Mouse (Mus musculus): ENCODE results near the gene Mlxip. TPM values are rescaled to one million over a fixed set of nuclear protein-coding genes. Genes with fewer than 3 reads are reported as not detected.

The Mlxip gene
- polyA plus RNA-seq, 1 experiment from 2014 or later, result 27.7 TPM

DNA sequence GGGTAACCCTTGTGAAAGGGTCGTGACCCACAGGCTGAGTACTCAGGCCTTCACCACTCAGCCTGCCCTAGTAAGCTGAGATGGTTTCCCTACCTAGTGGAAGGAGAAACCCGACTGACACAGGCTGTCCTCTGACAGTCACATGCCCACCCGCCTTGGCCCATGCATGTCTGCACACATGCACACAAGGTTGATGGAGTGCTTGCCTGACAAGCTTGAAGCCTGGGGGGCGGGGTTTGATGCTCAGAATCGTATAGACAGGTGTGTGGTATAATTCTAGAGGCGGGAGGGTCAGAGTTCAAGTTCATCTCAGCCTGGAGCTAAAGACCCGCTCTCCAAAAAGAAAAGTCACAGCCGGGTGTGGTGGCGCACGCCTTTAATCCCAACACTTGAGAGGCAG is 19.3 kb upstream of the Mlxip start:
- H3K4me2 ChIP-seq, result no peak overlapping the region
- no peak for TF ChIP-seq CTCF (IDR thresholded peaks at IDR 0.05; ENCODE audit: low read depth)
- H3K27me3 ChIP-seq (ENCODE audit: insufficient read depth, low read length), result no peaks in the 10 kb centered on the region
- peaks cover 5% of the 10 kb centered on the region; the same call in 1 of the 2 replicates for H3K4me1 ChIP-seq (ENCODE audit: insufficient read depth)
- H3K9ac ChIP-seq, result no peak overlapping the region
- DNase-seq, result no peak
- no peak for ATAC-seq (ENCODE audit: insufficient read depth)
- 87% methylated on average over 10 of the region's 10 CpGs for WGBS
- no peaks in the 10 kb centered on the region for H3K9me3 ChIP-seq (ENCODE audit: low read depth, low read length)
- peaks cover 39% of the 10 kb centered on the region for H3K36me3 ChIP-seq (ENCODE audit: insufficient read depth)
- no peak overlapping the region for H3K4me3 ChIP-seq (ENCODE audit: low read depth, low read length)
- no peak overlapping the region for H3K27ac ChIP-seq (ENCODE audit: low read depth)

DNA sequence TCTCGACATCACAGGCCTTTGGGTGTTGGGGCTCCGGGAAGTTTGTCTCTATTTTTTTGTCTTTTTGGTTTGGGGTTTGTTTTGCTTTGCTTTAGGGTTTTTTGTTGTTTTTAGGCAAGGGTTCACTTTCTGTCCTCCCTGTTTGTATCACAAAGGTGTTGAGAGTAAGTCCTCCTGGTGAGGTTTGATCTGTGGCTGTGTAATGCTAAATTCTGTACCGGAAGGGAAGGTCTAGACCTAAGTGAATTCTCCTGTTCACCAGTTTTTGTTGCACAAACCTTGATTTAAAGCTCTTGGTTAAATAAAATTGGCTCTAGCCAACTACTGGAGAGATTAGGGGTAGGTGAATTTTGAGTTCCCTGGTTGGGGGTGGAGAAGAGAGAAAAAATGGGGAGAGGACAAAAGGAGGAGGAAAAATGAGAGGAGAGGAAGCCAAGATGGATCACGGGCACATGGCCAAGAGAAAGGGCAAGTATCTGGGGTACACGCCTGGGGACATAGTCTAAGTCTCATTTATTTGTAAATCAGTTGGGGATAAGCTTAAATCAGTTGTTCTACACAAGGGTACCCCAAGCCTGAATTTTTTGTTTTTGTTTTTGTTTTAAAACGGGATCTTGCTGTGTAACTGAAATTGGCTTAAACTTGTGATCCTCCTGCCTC is 18.7 kb upstream of the Mlxip start:
- Histone ChIP-seq H3K27ac (ENCODE audit: low read depth) (peak overlapping the region; percentile 28; the same call in 1 of the 2 replicates), H3K4me1 (ENCODE audit: insufficient read depth) (peaks cover 5% of the 10 kb centered on the region; the same call in 1 of the 2 replicates), H3K27me3 (ENCODE audit: insufficient read depth, low read length) (no peaks in the 10 kb centered on the region), H3K4me2 (no peak overlapping the region; the same call in 1 of the 2 replicates), H3K9ac (no peak overlapping the region), H3K36me3 (ENCODE audit: insufficient read depth) (peaks cover 32% of the 10 kb centered on the region), H3K9me3 (ENCODE audit: low read depth, low read length) (no peaks in the 10 kb centered on the region), H3K4me3 (ENCODE audit: low read depth, low read length) (no peak overlapping the region)
- DNase-seq, result no peak
- no peak for TF ChIP-seq CTCF (IDR thresholded peaks at IDR 0.05; ENCODE audit: low read depth)
- no peak; the same call in 1 of the 2 replicates for ATAC-seq (ENCODE audit: insufficient read depth)
- 81% methylated on average over 6 of the region's 6 CpGs for WGBS

DNA sequence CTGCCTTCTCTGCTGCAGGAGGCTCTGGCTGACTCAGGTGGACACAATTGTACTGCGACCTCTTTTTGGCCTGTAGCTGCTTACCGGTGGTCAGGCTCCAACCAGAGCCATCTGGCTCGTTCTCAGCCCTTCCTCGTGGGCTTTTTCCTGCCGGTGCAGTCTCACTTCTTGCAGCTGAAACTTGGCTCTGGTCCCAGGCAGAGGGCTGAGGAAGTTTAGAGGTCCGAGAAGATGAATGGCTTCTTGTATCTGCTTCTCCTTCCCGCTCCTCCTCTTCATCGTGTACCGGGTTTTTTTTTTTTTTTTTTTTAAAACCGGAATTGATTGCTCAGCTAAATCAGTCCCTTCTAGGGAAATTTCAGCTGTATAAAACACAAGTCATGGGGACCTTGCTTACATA is 18.0 kb upstream of the Mlxip start:
- Histone ChIP-seq H3K4me3 (ENCODE audit: low read depth, low read length) (no peak overlapping the region), H3K9me3 (ENCODE audit: low read depth, low read length) (no peaks in the 10 kb centered on the region), H3K4me1 (ENCODE audit: insufficient read depth) (peaks cover 5% of the 10 kb centered on the region; the same call in 1 of the 2 replicates), H3K27ac (ENCODE audit: low read depth) (peak overlapping the region; percentile 28; the same call in 1 of the 2 replicates), H3K27me3 (ENCODE audit: insufficient read depth, low read length) (0 out of 2 replicates have a peak, but pooled peaks cover 2% of the 10 kb centered on the region), H3K36me3 (ENCODE audit: insufficient read depth) (peaks cover 26% of the 10 kb centered on the region), H3K4me2 (peak overlapping the region; percentile 19), H3K9ac (no peak overlapping the region)
- TF ChIP-seq CTCF (IDR thresholded peaks at IDR 0.05; ENCODE audit: low read depth), result no peak
- WGBS, result 19% methylated on average over 10 of the region's 10 CpGs
- peak; percentile 92 for DNase-seq
- peak; percentile 64 for ATAC-seq (ENCODE audit: insufficient read depth)

DNA sequence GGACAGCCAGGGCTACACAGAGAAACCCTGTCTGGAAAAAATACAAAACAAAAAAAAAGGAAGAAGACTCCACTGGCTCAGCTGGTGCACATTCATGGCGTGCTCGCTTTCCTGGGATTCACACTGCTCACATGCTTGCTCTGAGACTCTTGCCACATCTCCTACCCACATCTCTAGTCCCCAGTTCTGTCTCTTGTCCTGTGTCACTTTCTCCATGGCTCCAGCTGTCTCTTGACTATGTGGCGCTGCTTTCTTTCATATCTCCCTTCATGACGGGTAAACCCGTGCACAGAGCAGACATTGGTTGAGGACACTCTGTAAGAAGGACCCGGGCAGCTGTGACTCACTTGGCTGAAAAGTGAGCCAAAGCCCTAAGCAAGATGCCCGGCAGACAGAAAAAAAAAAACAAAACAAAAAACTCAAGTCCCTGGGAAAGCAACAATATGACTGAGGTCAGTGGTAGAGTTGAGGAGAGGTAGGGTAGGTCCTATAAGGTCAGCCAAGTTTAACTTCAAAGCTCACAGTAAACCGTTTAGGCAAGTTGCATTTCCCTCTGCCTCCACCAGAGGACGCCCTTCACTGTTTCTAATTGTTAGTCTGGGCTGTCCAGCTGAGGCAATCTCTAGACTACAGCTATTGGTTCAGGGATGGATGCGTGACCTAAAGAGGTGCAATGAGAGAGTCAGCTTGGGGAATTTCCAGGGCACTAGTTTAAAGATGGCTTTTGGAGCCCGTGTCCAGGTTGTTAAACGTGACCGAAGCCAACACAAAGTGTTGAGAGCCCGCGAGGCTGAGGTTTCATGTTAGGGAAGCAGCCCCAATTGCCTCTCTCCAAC is 17.3 kb upstream of the Mlxip start:
- Histone ChIP-seq H3K4me3 (ENCODE audit: low read depth, low read length) (no peak overlapping the region), H3K9ac (no peak overlapping the region), H3K4me1 (ENCODE audit: insufficient read depth) (peaks cover 7% of the 10 kb centered on the region; the same call in 1 of the 2 replicates), H3K9me3 (ENCODE audit: low read depth, low read length) (no peaks in the 10 kb centered on the region), H3K27ac (ENCODE audit: low read depth) (peak overlapping the region; percentile 54; the same call in 1 of the 2 replicates), H3K4me2 (peak overlapping the region; percentile 19), H3K27me3 (ENCODE audit: insufficient read depth, low read length) (peaks cover 9% of the 10 kb centered on the region), H3K36me3 (ENCODE audit: insufficient read depth) (peaks cover 18% of the 10 kb centered on the region)
- TF ChIP-seq CTCF (IDR thresholded peaks at IDR 0.05; ENCODE audit: low read depth), result peak; percentile 96
- WGBS, result 59% methylated on average over 15 of the region's 15 CpGs
- DNase-seq (peak; percentile 88), ATAC-seq (ENCODE audit: insufficient read depth) (peak; percentile 56)

DNA sequence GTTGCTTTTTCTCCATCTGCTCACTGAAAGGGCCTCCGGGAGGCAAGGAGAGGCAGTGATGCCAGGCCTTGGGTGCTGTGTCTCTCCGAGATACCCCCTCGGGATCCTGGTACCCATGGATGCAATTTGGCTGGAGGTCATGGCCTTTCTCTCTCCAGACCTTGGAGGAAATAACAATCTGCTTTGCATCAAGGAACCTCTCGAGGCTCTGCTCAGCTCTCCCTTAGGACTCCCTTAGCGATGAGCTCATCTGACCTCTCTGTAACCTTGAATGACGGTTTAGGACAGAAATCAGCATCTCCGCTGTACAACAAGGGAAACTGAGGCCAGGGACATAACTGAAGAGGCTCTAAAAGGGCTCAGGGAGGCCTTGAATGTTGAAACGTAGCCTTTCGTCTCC is 15.9 kb upstream of the Mlxip start:
- H3K4me2 ChIP-seq, result no peak overlapping the region
- WGBS, result 73% methylated on average over 9 of the region's 9 CpGs
- peaks cover 7% of the 10 kb centered on the region; the same call in 1 of the 2 replicates for H3K4me1 ChIP-seq (ENCODE audit: insufficient read depth)
- H3K9me3 ChIP-seq (ENCODE audit: low read depth, low read length), result no peaks in the 10 kb centered on the region
- peaks cover 6% of the 10 kb centered on the region for H3K36me3 ChIP-seq (ENCODE audit: insufficient read depth)
- ATAC-seq (ENCODE audit: insufficient read depth) (no peak), DNase-seq (no peak)
- no peak overlapping the region for H3K27ac ChIP-seq (ENCODE audit: low read depth)
- H3K9ac ChIP-seq, result no peak overlapping the region
- H3K27me3 ChIP-seq (ENCODE audit: insufficient read depth, low read length), result peaks cover 10% of the 10 kb centered on the region
- TF ChIP-seq CTCF (IDR thresholded peaks at IDR 0.05; ENCODE audit: low read depth), result no peak
- H3K4me3 ChIP-seq (ENCODE audit: low read depth, low read length), result no peak overlapping the region

DNA sequence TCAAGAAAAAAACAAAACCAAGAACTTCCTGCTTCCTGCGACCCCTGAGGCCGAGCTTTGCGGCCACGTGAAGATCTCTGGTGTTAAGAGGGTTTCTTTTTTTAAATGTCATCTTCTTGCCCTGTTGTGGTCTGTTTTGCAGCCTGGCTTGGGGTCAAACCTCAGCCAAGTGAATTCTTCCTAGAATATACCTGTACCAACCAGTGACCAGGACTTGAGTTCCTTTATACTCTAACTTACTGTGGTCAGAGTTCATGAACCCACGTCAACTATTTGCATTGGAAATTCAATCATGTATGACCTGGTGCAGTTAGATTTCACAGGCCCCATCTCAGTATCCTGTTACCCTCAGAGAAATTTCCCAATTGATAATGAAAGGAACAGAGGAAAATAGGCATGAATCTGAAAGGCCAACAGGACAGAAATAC is 15.1 kb upstream of the Mlxip start:
- Histone ChIP-seq H3K9ac (no peak overlapping the region), H3K4me2 (no peak overlapping the region), H3K27ac (ENCODE audit: low read depth) (no peak overlapping the region), H3K4me1 (ENCODE audit: insufficient read depth) (peaks cover 7% of the 10 kb centered on the region; the same call in 1 of the 2 replicates), H3K4me3 (ENCODE audit: low read depth, low read length) (no peak overlapping the region), H3K27me3 (ENCODE audit: insufficient read depth, low read length) (peaks cover 10% of the 10 kb centered on the region), H3K9me3 (ENCODE audit: low read depth, low read length) (no peaks in the 10 kb centered on the region), H3K36me3 (ENCODE audit: insufficient read depth) (peaks cover 3% of the 10 kb centered on the region; the same call in 1 of the 2 replicates)
- no peak for DNase-seq
- ATAC-seq (ENCODE audit: insufficient read depth), result no peak
- WGBS, result 50% methylated on average over 5 of the region's 5 CpGs
- TF ChIP-seq CTCF (IDR thresholded peaks at IDR 0.05; ENCODE audit: low read depth), result no peak

DNA sequence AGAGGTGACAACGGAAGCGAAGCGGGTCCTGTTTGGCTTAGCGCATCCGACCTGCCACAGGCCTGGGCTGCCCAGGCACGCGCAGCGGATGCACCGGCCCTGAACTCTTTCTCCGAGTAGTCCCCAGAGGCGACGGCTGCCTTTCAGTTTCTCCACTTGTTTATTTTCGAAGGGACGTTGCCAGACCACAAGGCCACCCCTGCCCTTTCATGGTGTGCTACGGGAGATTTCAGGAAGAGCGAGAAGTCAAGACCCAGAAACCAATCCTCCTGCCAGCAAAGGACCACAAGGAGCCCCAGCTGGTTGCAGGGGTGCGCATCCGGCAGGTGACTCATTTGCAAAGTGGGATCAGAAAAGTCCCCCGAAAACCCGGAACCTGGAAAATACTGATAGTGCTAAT is 12.6 kb upstream of the Mlxip start:
- no peak for ATAC-seq (ENCODE audit: insufficient read depth)
- no peaks in the 10 kb centered on the region for H3K9me3 ChIP-seq (ENCODE audit: low read depth, low read length)
- peaks cover 7% of the 10 kb centered on the region; the same call in 1 of the 2 replicates for H3K4me1 ChIP-seq (ENCODE audit: insufficient read depth)
- H3K27me3 ChIP-seq (ENCODE audit: insufficient read depth, low read length), result peaks cover 10% of the 10 kb centered on the region
- DNase-seq, result peak; percentile 66
- no peaks in the 10 kb centered on the region for H3K36me3 ChIP-seq (ENCODE audit: insufficient read depth)
- no peak overlapping the region for H3K9ac ChIP-seq
- H3K4me2 ChIP-seq, result peak overlapping the region; percentile 36; the same call in 1 of the 2 replicates
- TF ChIP-seq CTCF (IDR thresholded peaks at IDR 0.05; ENCODE audit: low read depth), result no peak
- WGBS, result 9% methylated on average over 20 of the region's 20 CpGs
- no peak overlapping the region for H3K4me3 ChIP-seq (ENCODE audit: low read depth, low read length)
- no peak overlapping the region for H3K27ac ChIP-seq (ENCODE audit: low read depth)

Measured in lung, embryonic 14.5 days (tissue).